Mouse (Mus musculus): ENCODE results near the gene Tmem205. TPM values are rescaled to one million over a fixed set of nuclear protein-coding genes. Genes with fewer than 3 reads are reported as not detected.

Gene Tmem205
- polyA plus RNA-seq, 1 experiment from 2014 or later, result 66.0 TPM

DNA sequence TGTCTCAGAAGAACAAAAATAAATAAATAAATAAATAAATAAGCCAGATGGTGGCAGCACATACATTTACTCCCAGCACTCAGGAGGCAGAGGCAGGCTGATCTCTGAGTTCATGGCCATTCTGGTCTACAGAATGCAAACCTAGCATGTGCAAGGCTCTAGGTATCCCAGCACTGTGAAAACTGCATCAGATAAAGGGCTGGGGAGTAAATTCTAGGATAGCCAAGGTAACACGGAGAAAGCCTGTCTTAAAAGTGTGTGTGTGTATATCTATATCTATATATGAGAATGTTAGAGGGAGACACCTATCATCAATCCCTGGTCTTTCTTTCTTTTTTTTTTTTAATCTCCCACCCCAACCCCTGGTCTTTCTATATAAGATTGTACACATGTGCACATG lies 1.9 kb downstream of the Tmem205 start:
- Histone ChIP-seq H3K4me1 (ENCODE audit: control insufficient read depth, insufficient read depth, low read length) (peaks cover 7% of the 10 kb centered on the region; the same call in 1 of the 2 replicates), H3K9ac (ENCODE audit: low read length) (no peak overlapping the region), H3K27me3 (replicated peaks; ENCODE audit: control insufficient read depth, insufficient read depth, low read length) (no peaks in the 10 kb centered on the region), H3K4me3 (ENCODE audit: low read depth, low read length) (no peak overlapping the region), H3K27ac (ENCODE audit: low read depth, low read length) (no peak overlapping the region), H3K9me3 (replicated peaks; ENCODE audit: control insufficient read depth, low read length) (no peaks in the 10 kb centered on the region), H3K36me3 (ENCODE audit: control insufficient read depth, insufficient read depth, low read length) (no peaks in the 10 kb centered on the region), H3K4me2 (ENCODE audit: low read length) (no peak overlapping the region)
- no peak for ATAC-seq
- 100% methylated on average over 1 of the region's 1 CpGs for WGBS
- no peak for DNase-seq (ENCODE audit: low spot score)

DNA sequence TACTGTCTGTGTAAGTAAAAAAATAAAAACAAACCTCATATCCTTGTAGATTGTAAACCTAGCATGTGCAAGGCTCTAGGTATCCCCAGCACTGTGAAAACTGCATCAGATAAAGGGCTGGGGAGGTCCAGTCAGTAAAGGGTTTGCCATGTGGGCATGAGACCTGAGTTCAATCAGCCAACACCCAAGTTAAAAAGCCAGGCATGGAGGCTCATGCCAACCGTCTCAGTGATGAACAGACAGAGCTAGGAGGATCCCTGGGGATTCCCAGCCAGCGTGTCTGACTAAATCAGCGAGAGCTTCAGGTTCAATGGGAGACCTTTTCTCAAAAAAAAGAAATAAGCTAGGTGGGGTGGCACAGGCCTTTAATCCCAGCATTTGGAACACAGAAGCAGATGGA lies 2.3 kb downstream of the Tmem205 start:
- H3K9ac ChIP-seq (ENCODE audit: low read length), result no peak overlapping the region
- no peak for DNase-seq (ENCODE audit: low spot score)
- 91% methylated on average over 3 of the region's 3 CpGs for WGBS

DNA sequence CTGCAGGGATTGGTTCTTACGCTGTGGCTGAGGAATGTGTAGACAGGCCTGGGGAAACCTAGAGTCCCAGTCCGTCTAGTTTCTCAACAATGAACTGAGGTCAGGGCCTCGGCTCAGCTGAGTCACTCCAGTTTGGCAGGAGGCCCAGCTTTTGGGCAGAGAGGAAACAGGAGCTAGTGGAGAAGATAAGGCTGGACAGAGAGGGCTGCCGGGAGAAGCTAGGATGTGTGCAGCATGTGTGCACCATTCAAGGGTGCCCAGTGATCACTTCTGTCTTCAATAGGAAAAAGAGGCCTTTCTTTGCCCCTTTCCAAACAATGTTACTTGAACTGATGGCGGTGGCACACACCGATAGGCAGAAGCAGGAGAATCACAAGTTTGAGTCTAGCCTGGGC lies 3.3 kb downstream of the Tmem205 start:
- H3K27ac ChIP-seq (ENCODE audit: low read depth, low read length), result no peak overlapping the region
- no peak overlapping the region for H3K4me2 ChIP-seq (ENCODE audit: low read length)
- no peak overlapping the region for H3K4me3 ChIP-seq (ENCODE audit: low read depth, low read length)
- DNase-seq (ENCODE audit: low spot score) (no peak), ATAC-seq (no peak)
- 77% methylated on average over 6 of the region's 6 CpGs for WGBS
- H3K9ac ChIP-seq (ENCODE audit: low read length), result no peak overlapping the region
- H3K9me3 ChIP-seq (replicated peaks; ENCODE audit: control insufficient read depth, low read length), result no peaks in the 10 kb centered on the region
- no peaks in the 10 kb centered on the region for H3K36me3 ChIP-seq (ENCODE audit: control insufficient read depth, insufficient read depth, low read length)
- no peaks in the 10 kb centered on the region for H3K27me3 ChIP-seq (replicated peaks; ENCODE audit: control insufficient read depth, insufficient read depth, low read length)
- peaks cover 7% of the 10 kb centered on the region; the same call in 1 of the 2 replicates for H3K4me1 ChIP-seq (ENCODE audit: control insufficient read depth, insufficient read depth, low read length)

More for the DNA sequence above, 2.3 kb downstream of the Tmem205 start:
- H3K36me3 ChIP-seq (ENCODE audit: control insufficient read depth, insufficient read depth, low read length), result no peaks in the 10 kb centered on the region
- no peak overlapping the region for H3K4me2 ChIP-seq (ENCODE audit: low read length)
- H3K27me3 ChIP-seq (replicated peaks; ENCODE audit: control insufficient read depth, insufficient read depth, low read length), result no peaks in the 10 kb centered on the region
- no peak overlapping the region for H3K4me3 ChIP-seq (ENCODE audit: low read depth, low read length)
- no peak for ATAC-seq
- no peak overlapping the region for H3K27ac ChIP-seq (ENCODE audit: low read depth, low read length)
- peaks cover 7% of the 10 kb centered on the region; the same call in 1 of the 2 replicates for H3K4me1 ChIP-seq (ENCODE audit: control insufficient read depth, insufficient read depth, low read length)
- no peaks in the 10 kb centered on the region for H3K9me3 ChIP-seq (replicated peaks; ENCODE audit: control insufficient read depth, low read length)

DNA sequence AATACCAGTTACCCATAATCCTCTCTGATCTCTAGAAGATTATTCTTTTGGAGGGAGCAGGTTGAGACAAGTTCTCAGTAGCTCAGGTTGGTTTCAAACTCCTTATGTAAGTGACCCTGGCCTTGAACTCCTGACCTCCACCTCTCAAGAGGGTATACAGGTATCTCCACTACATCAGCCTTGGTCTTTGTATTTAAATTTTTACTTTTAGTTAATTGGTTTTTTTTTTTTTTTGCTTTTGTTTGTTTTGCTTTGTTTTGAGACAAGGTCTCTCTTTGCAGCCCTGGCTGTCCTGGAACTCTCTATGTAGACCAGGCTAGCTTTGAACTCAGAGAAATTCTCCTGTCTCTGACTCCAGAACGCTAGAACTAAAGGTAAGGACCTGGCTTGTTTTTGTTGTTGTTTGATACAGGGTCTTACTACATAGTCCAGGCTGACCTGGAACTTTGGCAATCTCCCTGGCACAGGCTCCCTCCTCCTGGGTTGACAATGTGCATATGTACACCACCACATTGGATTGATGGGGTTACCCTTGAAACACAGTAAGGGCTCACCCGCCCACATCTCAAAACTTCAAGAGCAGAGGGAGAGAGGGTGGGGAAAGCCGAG lies 3.8 kb downstream of the Tmem205 start:
- DNase-seq (ENCODE audit: low spot score) (no peak), ATAC-seq (no peak)
- H3K27me3 ChIP-seq (replicated peaks; ENCODE audit: control insufficient read depth, insufficient read depth, low read length), result no peaks in the 10 kb centered on the region
- no peak overlapping the region for H3K4me2 ChIP-seq (ENCODE audit: low read length)
- no peak overlapping the region for H3K27ac ChIP-seq (ENCODE audit: low read depth, low read length)
- WGBS, result 90% methylated on average over 3 of the region's 3 CpGs
- no peaks in the 10 kb centered on the region for H3K36me3 ChIP-seq (ENCODE audit: control insufficient read depth, insufficient read depth, low read length)
- H3K4me3 ChIP-seq (ENCODE audit: low read depth, low read length), result no peak overlapping the region
- H3K9ac ChIP-seq (ENCODE audit: low read length), result no peak overlapping the region
- peaks cover 7% of the 10 kb centered on the region; the same call in 1 of the 2 replicates for H3K4me1 ChIP-seq (ENCODE audit: control insufficient read depth, insufficient read depth, low read length)
- H3K9me3 ChIP-seq (replicated peaks; ENCODE audit: control insufficient read depth, low read length), result no peaks in the 10 kb centered on the region

DNA sequence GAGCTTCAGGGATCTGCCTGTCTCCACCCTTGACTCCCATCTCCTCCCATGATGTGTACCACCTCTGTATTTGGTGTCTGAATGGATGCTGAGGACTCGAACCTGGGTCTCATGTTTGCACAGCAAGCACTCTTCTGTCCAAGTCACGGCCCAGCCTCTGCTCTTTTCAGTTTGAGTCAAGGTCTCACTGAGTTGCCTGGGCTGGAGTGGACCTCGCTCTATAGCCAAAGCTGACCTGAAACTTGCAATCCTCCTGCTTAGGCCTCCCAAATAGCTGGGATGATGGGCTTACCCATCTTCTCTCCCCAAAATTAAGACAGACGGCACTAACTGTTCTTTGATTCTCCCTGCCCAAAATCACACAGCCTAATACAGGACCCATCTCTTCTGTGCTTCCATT lies 4.3 kb downstream of the Tmem205 start:
- H3K4me1 ChIP-seq (ENCODE audit: control insufficient read depth, insufficient read depth, low read length), result peaks cover 7% of the 10 kb centered on the region; the same call in 1 of the 2 replicates
- 92% methylated on average over 4 of the region's 4 CpGs for WGBS
- no peaks in the 10 kb centered on the region for H3K36me3 ChIP-seq (ENCODE audit: control insufficient read depth, insufficient read depth, low read length)
- no peak overlapping the region for H3K27ac ChIP-seq (ENCODE audit: low read depth, low read length)
- ATAC-seq (no peak), DNase-seq (ENCODE audit: low spot score) (no peak)
- H3K9ac ChIP-seq (ENCODE audit: low read length), result no peak overlapping the region
- H3K27me3 ChIP-seq (replicated peaks; ENCODE audit: control insufficient read depth, insufficient read depth, low read length), result no peaks in the 10 kb centered on the region
- no peak overlapping the region for H3K4me3 ChIP-seq (ENCODE audit: low read depth, low read length)
- H3K4me2 ChIP-seq (ENCODE audit: low read length), result no peak overlapping the region
- H3K9me3 ChIP-seq (replicated peaks; ENCODE audit: control insufficient read depth, low read length), result no peaks in the 10 kb centered on the region

DNA sequence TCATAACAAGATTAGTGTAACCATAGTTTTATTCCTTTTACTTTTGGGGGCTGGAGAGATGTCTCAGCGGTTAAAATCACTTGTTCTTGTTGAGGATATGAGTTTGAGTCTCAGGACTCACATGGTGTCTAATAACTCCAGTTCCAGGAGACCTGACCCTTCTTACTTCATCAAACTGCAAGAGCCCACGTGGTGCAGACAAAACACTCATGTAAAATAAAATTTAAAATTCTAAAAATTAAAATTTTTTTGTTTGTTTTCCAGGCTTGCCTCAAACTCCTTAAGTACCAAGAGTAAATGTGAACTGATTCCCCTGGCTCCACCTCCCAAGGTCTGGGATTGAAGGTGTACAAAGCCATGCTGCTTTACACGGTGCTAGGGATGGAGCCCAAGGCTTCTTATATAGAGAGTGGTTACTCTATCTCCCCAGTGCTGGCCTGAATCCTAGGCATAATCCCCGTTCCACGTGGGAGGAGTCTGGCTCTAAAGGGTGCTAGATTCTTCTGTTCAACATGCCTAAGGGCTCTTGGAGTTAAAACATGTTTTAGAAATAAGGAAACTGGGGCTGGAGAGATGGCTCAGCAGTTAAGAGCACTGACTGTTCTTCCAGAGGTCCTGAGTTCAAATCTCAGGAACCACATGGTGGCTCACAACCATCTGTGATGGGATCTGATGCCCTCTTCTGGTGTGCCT lies 8.5 kb downstream of the Tmem205 start:
- H3K4me3 ChIP-seq (ENCODE audit: low read depth, low read length), result no peak overlapping the region
- H3K4me2 ChIP-seq (ENCODE audit: low read length), result peak overlapping the region; percentile 81
- WGBS, result 25% methylated on average over 5 of the region's 5 CpGs
- ATAC-seq (no peak), DNase-seq (ENCODE audit: low spot score) (no peak)
- H3K9me3 ChIP-seq (replicated peaks; ENCODE audit: control insufficient read depth, low read length), result no peaks in the 10 kb centered on the region
- no peak overlapping the region for H3K9ac ChIP-seq (ENCODE audit: low read length)
- no peak overlapping the region for H3K27ac ChIP-seq (ENCODE audit: low read depth, low read length)
- 0 out of 2 replicates have a peak, but pooled peaks cover 6% of the 10 kb centered on the region for H3K36me3 ChIP-seq (ENCODE audit: control insufficient read depth, insufficient read depth, low read length)
- H3K4me1 ChIP-seq (ENCODE audit: control insufficient read depth, insufficient read depth, low read length), result no peaks in the 10 kb centered on the region
- no peaks in the 10 kb centered on the region for H3K27me3 ChIP-seq (replicated peaks; ENCODE audit: control insufficient read depth, insufficient read depth, low read length)

DNA sequence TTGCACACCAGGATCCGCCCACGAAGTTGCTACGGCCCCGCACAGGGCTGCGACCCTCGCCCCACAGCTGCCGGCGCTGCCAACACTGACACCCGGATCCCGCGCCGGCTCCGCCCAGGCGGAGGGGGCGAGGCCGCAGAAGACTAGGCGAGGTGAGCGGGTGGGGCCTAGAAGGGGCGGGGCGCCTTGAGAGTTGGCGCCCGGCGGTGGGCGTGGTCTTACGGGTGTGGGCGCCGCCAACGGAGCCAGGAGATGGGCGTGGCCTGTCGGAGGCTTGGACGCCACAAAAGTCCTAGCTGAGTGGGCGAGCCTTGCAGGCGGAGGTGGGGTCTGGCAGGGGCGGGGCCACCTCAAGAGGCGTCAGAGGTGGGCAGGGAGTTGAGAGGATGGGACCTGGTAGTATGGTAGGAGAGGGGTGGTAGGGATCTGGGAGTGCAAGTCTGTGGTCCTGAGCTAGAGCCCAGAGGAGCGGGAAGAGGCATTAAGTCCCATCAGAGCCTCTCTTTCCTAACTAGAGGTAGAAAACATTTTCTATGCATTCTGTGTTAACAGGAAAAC lies 9.2 kb downstream of the Tmem205 start, which contains the start of gene Rab3d:
Rab3d (minus strand) TSS at position 158 of the 558 bp plus-strand sequence.
- WGBS, result under 1% methylated on average over 36 of the region's 36 CpGs
- Histone ChIP-seq H3K27ac (ENCODE audit: low read depth, low read length) (peak within 1 kb of the TSS; percentile 86), H3K4me1 (ENCODE audit: control insufficient read depth, insufficient read depth, low read length) (no peaks in the 10 kb centered on the region), H3K4me2 (ENCODE audit: low read length) (peak within 1 kb of the TSS; percentile 81), H3K9me3 (replicated peaks; ENCODE audit: control insufficient read depth, low read length) (no peaks in the 10 kb centered on the region), H3K9ac (ENCODE audit: low read length) (peak within 1 kb of the TSS; percentile 76), H3K27me3 (replicated peaks; ENCODE audit: control insufficient read depth, insufficient read depth, low read length) (no peaks in the 10 kb centered on the region), H3K36me3 (ENCODE audit: control insufficient read depth, insufficient read depth, low read length) (0 out of 2 replicates have a peak, but pooled peaks cover 6% of the 10 kb centered on the region), H3K4me3 (ENCODE audit: low read depth, low read length) (peak within 1 kb of the TSS; percentile 60)
- DNase-seq (ENCODE audit: low spot score) (peak; percentile 97), ATAC-seq (peak; percentile 95)

DNA sequence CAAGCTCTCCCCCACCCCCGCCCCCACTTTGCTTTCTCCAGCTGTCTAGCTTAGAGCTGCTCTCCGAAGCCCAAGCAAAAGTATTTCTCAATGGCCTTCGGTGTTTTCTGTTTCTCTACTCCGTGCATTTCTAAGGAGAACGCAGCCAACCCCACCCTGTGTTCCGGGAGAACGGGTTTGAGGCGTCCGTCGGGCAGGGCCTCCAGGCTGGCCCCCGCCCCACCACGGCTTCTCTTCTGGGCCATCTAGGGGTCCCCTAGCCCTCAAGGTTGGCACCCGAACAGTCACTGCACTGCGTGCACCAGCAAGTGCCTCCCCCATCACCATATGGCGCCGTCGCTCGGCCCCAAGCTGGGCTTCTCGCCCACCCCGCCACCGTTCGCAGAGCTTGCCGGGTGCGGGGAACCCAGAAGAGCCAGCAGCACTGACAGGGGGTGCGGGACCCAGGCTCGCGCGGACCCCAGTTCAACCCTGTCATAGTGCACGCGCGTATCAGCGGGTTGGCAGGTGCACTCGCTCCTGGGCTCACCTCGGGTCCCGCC lies 9.8 kb downstream of the Tmem205 start:
- H3K9ac ChIP-seq (ENCODE audit: low read length), result peak overlapping the region; percentile 76
- peak; percentile 73 for DNase-seq (ENCODE audit: low spot score)
- H3K27me3 ChIP-seq (replicated peaks; ENCODE audit: control insufficient read depth, insufficient read depth, low read length), result no peaks in the 10 kb centered on the region
- ATAC-seq, result peak; percentile 84
- 0 out of 2 replicates have a peak, but pooled peaks cover 8% of the 10 kb centered on the region for H3K36me3 ChIP-seq (ENCODE audit: control insufficient read depth, insufficient read depth, low read length)
- H3K4me1 ChIP-seq (ENCODE audit: control insufficient read depth, insufficient read depth, low read length), result no peaks in the 10 kb centered on the region
- H3K4me3 ChIP-seq (ENCODE audit: low read depth, low read length), result peak overlapping the region; percentile 60
- H3K4me2 ChIP-seq (ENCODE audit: low read length), result peak overlapping the region; percentile 81
- no peaks in the 10 kb centered on the region for H3K9me3 ChIP-seq (replicated peaks; ENCODE audit: control insufficient read depth, low read length)
- WGBS, result 3% methylated on average over 34 of the region's 35 CpGs
- peak overlapping the region; percentile 86 for H3K27ac ChIP-seq (ENCODE audit: low read depth, low read length)
